7 mouse cellular contexts compared by ENCODE assay signal in genomic region chr8:120588908-120589771, GRCm38 (mm10). TPM values are rescaled to one million over a fixed set of nuclear protein-coding genes. Genes with fewer than 3 reads are reported as not detected.
DNase-seq lines count a peak whose midpoint lies in the region; ATAC-seq and TF ChIP-seq lines count a peak whose summit lies in the region.

TSS of gene Gins2 (minus strand) at chr8:120589304.

- peak; percentile 99 for DNase-seq in adrenal gland, postnatal 10 days
- peak; percentile 100 for DNase-seq in embryonic facial prominence, embryonic 10.5 days (ENCODE audit: low spot score)
- DNase-seq in gonadal fat pad, adult 2 months (ENCODE audit: low read depth), result peak; percentile 85
- peak; percentile 99 for DNase-seq in left cerebral cortex, postnatal 4 days

- TF ChIP-seq POLR2A in small intestine, adult 2 months (IDR thresholded peaks at IDR 0.05; ENCODE audit: low read depth, low read length), result 0 out of 2 replicates have a peak, but pooled peaks have one; percentile 14

- no peaks in the 10 kb centered on the region for H3K27me3 ChIP-seq in embryonic facial prominence, embryonic 10.5 days (replicated peaks; ENCODE audit: low read depth, poor library complexity, severe bottlenecking)
- H3K27me3 ChIP-seq in intestine, postnatal 0 days (replicated peaks; ENCODE audit: control insufficient read depth, insufficient read depth, low read length), result no peaks in the 10 kb centered on the region
- H3K27me3 ChIP-seq in midbrain, embryonic 12.5 days, result peaks cover 4% of the 10 kb centered on the region; the same call in 1 of the 2 replicates
- no peaks in the 10 kb centered on the region for H3K27me3 ChIP-seq in small intestine, adult 2 months (ENCODE audit: control insufficient read depth, insufficient read depth, low read length)

- ATAC-seq in intestine, postnatal 0 days, result peak; percentile 99
- peak; percentile 99 for ATAC-seq in midbrain, embryonic 12.5 days (ENCODE audit: low FRiP score, low read depth)

- H3K4me2 ChIP-seq in intestine, postnatal 0 days (replicated peaks; ENCODE audit: low read depth), result peak within 1 kb of the TSS; percentile 92
- H3K4me2 ChIP-seq in midbrain, embryonic 12.5 days (replicated peaks), result peak within 1 kb of the TSS; percentile 94

- no peaks in the 10 kb centered on the region for H3K9me3 ChIP-seq in embryonic facial prominence, embryonic 10.5 days
- no peaks in the 10 kb centered on the region for H3K9me3 ChIP-seq in intestine, postnatal 0 days (ENCODE audit: control insufficient read depth)
- H3K9me3 ChIP-seq in midbrain, embryonic 12.5 days, result no peaks in the 10 kb centered on the region

- peak within 1 kb of the TSS; percentile 52 for H3K9ac ChIP-seq in intestine, postnatal 0 days (ENCODE audit: low read depth, low read length)
- peak within 1 kb of the TSS; percentile 68 for H3K9ac ChIP-seq in midbrain, embryonic 12.5 days (replicated peaks)

- WGBS in embryonic facial prominence, embryonic 10.5 days, result under 1% methylated on average over 67 of the region's 67 CpGs
- WGBS in intestine, postnatal 0 days, result under 1% methylated on average over 67 of the region's 67 CpGs
- WGBS in midbrain, embryonic 12.5 days, result under 1% methylated on average over 67 of the region's 67 CpGs
- under 1% methylated on average over 67 of the region's 67 CpGs for WGBS in small intestine, adult 2 months

- peak within 1 kb of the TSS; percentile 92 for H3K27ac ChIP-seq in embryonic facial prominence, embryonic 10.5 days (replicated peaks)
- no peak within 1 kb of the TSS for H3K27ac ChIP-seq in intestine, postnatal 0 days (ENCODE audit: low read depth, low read length)
- H3K27ac ChIP-seq in midbrain, embryonic 12.5 days (replicated peaks), result peak within 1 kb of the TSS; percentile 20; the same call in 1 of the 2 replicates
- no peak within 1 kb of the TSS for H3K27ac ChIP-seq in small intestine, adult 2 months (ENCODE audit: insufficient read depth, low read depth, low read length)

- intact Hi-C loops in left cerebral cortex, postnatal 4 days (cut with DNase I), result no loop called here

- 0 out of 2 replicates have a peak, but pooled peaks have one; percentile 28 for TF ChIP-seq CTCF in intestine, postnatal 0 days (IDR thresholded peaks at IDR 0.05; ENCODE audit: low read depth)
- no peak for TF ChIP-seq CTCF in small intestine, adult 2 months (IDR thresholded peaks at IDR 0.05; ENCODE audit: extremely low read depth, insufficient read length, insufficient replicate concordance, low read depth, low read length)

- peak within 1 kb of the TSS; percentile 89 for H3K4me3 ChIP-seq in embryonic facial prominence, embryonic 10.5 days
- peak within 1 kb of the TSS; percentile 53 for H3K4me3 ChIP-seq in intestine, postnatal 0 days (ENCODE audit: low read depth, low read length)
- peak within 1 kb of the TSS; percentile 56 for H3K4me3 ChIP-seq in midbrain, embryonic 12.5 days
- peak within 1 kb of the TSS; percentile 79 for H3K4me3 ChIP-seq in small intestine, adult 2 months (ENCODE audit: low read depth, low read length)

- peaks cover 34% of the 10 kb centered on the region for H3K36me3 ChIP-seq in embryonic facial prominence, embryonic 10.5 days (replicated peaks)
- no peaks in the 10 kb centered on the region; the same call in 1 of the 2 replicates for H3K36me3 ChIP-seq in intestine, postnatal 0 days (ENCODE audit: control insufficient read depth, insufficient read depth)
- H3K36me3 ChIP-seq in midbrain, embryonic 12.5 days, result peaks cover 19% of the 10 kb centered on the region; the same call in 1 of the 2 replicates
- no peaks in the 10 kb centered on the region for H3K36me3 ChIP-seq in small intestine, adult 2 months (ENCODE audit: control insufficient read depth, insufficient read depth, low read length)

- peaks cover 45% of the 10 kb centered on the region for H3K4me1 ChIP-seq in embryonic facial prominence, embryonic 10.5 days
- no peaks in the 10 kb centered on the region for H3K4me1 ChIP-seq in intestine, postnatal 0 days (replicated peaks; ENCODE audit: control insufficient read depth, insufficient read depth, low read length)
- peaks cover 30% of the 10 kb centered on the region for H3K4me1 ChIP-seq in midbrain, embryonic 12.5 days
- H3K4me1 ChIP-seq in small intestine, adult 2 months (ENCODE audit: control insufficient read depth, insufficient read depth, insufficient read length, low read length), result peaks cover 3% of the 10 kb centered on the region

RNA-seq across cellular contexts. Expression of gene Gins2, which starts in this region (rescaled TPM):
- 10 to 100 TPM; 18.6 to 19.0 TPM for total RNA-seq in adrenal gland, postnatal 10 days (2021)
- polyA plus RNA-seq in embryonic facial prominence, embryonic 10.5 days (2016; fragmentation: Nextera tagmentation; extraction: Ambion mirVana), result 156 TPM in 2 replicates
- 26.6 and 41.0 TPM in 2 replicates for polyA plus RNA-seq in gonadal fat pad, adult 2 months (2012; rRNA removed)
- polyA plus RNA-seq in intestine, postnatal 0 days (2015; fragmentation: Nextera tagmentation; extraction: Ambion mirVana), result 23.1 and 23.7 TPM in 2 replicates
- 1 to 10 TPM; 4.8 to 5.7 TPM for total RNA-seq in left cerebral cortex, postnatal 4 days (2021)
- polyA plus RNA-seq in midbrain, embryonic 12.5 days (2016; fragmentation: Nextera tagmentation; extraction: Ambion mirVana), result 73.7 and 84.8 TPM in 2 replicates
- 12.6 and 22.5 TPM in 2 replicates for polyA plus RNA-seq in small intestine, adult 2 months (2012; rRNA removed)

Comparison
In these comparisons a context has a peak if more than half of its experiments do, and no peak if none do; other contexts are left out.
1. H3K27ac ChIP-seq: peak in embryonic facial prominence, embryonic 10.5 days (single experiment) and midbrain, embryonic 12.5 days (single experiment); none in intestine, postnatal 0 days (single experiment) and small intestine, adult 2 months (single experiment).
2. Peak in every context shown above with its lines, with median percentiles within 50 percentile points of each other: DNase-seq and H3K4me3 ChIP-seq.